Mouse (Mus musculus) cerebellum, adult 9-11 months (tissue): ENCODE measurements around the gene Actn1.

Source experiments
- DNase-seq: peaks from one replicate; pipeline ENCODE4 v3.0.0; 2022

Gene Actn1

GRCm38 (mm10) chr12:80224241-80224731 is 35.9 kb downstream of the Actn1 start:
- no peak for DNase-seq

DNA sequence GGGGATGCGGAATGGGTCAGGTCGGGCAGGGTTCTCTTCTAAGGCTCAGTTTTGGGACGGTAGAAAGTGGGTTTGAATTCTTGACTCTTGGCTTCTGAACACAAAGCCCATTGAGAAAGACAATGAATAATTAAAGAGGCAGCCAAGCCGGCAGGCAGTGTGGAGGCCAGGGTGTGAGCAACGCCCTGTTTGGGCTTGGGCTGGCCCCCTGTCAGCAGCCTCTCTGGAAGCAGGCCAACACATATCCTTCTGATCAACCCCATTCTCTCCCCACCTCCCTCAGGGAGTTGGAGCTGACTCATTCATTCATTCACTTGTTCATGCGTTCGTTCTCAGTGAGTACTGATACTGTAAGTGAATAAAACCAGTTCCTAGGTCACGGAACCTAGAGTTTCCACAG is 36.7 kb downstream of the Actn1 start:
- DNase-seq: no peak

DNA sequence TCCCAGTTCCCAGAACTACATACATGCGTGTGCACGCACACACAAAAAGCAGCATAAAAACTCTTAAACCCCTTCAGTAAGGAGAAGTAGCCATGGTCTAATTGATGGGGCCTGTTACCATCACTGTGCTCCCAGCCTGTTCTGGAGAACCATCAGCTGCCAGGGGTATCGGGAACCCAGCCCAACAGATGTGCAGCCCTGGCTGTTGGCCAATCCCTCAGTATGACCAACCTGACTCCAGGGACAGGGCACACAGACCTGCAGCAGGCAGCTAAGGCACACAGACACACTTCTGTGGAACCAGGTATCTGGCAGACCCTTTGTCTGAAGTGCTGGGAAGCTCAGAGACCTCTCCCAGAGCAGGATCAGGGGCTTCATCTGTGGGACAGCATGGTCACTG is 37.7 kb downstream of the Actn1 start:
- no peak for DNase-seq

DNA sequence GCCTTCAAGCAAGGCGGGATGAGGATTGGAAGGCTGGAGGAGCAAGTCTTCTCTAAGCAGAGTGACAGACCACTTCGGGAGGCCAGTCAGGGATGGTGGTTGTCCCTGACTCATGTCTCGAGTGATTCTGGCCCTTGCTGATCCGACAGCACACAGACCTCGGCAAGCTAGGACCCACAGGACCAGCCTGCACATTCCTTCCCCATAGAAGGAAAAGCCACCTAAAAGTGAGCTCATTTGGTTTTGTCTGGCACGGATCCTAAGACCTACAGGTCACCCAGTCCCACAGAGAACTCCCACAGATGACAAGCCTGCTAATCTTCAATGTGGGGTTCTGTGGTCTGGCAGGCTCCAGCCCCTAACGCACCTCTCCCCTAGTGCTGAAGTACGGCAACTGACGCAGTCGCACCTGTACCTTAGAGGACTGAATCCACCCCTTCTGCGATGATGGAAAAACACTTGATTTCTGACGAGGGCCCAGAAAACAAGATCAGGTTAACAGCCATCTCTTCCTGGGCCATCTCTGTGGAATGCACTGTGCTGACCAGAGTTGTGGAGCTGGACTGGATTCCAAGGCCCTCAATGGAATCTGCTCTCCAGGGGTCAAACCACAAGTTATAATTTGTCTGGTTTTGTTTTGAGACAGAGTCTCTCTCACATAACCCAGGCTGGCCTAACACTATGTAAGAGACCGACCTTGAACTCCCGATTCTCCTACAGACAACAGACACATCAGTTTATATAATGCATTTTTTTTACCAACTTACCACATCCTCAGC is 39.7 kb downstream of the Actn1 start:
- no peak for DNase-seq

DNA sequence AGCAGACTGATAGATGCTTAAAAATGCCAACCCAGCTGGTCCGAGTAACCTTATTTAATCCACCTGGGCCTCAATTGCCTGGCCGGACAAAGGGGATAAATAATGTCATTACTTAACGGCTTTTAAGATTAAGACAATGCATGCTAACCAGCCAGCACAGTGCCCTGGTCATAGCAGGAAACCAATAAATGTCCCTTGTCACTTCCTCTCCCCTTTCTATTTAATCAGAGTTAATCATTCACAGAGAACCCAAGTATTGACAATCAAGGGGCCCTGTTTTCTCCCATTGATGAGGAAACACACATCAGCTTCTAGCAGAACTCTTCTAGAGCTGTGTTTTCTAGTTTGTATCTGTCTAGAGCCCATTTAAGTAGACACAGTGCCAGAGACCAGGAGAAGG is 41.4 kb downstream of the Actn1 start:
- no peak for DNase-seq

DNA sequence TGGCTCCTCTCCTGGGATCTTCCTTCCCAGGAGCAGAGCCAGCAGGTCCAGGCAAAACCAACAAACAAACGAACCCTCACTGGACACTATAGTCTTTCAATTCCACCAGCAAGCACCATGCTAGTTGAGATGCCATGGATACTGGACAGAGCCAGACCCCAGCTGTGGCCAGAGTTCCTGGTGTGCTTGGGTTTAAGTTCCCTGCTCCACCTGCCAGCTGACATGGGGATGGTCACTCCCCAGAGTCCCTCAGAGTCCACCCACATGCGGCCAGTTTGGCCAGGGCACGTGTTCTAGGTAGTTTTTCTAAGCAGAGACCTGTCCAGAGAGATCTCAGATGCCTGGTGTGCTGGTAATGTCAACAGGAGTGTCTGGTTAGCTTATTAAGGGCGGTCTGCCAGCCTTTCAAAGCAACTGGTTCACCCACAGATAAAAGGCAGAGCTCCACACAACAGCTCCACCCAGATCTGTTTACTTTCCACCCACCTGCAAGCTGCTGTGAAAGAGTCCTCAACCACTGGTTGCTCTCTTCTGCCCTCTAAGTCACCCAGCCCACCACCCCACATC is 42.0 kb downstream of the Actn1 start:
- DNase-seq: no peak

GRCm38 (mm10) chr12:80217049-80217448 is 43.1 kb downstream of the Actn1 start:
- no peak for DNase-seq

DNA sequence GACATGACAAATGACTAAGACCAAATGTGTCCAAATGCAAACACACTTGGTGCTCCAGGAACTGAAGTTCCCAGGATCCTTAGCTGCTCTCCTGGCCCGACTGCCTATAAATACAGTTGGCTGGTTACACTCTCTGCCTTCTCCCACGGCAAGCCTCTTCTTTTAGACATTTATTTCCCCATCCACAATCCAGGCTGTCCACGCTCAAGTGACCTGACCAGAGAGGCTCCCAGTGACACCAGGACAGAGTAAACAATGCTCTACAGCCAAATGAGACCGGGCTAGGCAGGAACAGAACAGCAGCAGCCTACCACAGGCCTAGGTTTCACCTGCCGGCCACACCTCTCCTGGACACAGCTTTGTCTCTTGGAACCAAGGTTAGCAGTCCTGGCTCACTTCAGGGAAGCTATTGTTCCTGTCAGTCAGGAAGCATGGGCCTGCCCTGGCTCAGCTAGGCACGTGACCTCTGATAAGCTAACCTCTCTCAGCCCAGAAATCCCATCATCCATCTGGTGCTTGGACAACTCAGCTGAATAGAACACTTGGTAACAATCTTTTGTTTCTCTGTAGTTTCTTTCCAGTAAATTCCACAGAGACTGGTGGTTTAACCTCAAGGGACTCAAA is 43.8 kb downstream of the Actn1 start:
- no peak for DNase-seq

GRCm38 (mm10) chr12:80213810-80214209 is 46.4 kb downstream of the Actn1 start:
- no peak for DNase-seq

DNA sequence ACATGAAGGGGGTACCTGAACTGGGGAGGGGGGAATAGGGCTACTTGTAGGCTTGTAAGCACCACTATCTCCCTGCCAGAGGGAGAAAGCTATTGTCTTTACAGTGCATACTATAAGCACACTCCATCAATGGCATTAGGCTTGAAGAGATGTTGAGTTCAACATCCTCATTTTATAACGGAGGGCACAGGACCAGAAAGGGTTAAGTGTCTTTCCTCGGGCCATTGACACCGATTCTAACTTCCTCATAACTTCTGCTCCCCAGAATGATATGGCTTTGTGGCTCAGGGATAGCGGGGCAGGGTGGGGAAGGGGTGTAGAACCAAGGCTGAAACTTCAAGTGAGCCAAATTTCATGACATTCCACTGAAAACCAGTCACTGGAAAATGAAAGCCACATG is 46.9 kb downstream of the Actn1 start:
- no peak for DNase-seq

DNA sequence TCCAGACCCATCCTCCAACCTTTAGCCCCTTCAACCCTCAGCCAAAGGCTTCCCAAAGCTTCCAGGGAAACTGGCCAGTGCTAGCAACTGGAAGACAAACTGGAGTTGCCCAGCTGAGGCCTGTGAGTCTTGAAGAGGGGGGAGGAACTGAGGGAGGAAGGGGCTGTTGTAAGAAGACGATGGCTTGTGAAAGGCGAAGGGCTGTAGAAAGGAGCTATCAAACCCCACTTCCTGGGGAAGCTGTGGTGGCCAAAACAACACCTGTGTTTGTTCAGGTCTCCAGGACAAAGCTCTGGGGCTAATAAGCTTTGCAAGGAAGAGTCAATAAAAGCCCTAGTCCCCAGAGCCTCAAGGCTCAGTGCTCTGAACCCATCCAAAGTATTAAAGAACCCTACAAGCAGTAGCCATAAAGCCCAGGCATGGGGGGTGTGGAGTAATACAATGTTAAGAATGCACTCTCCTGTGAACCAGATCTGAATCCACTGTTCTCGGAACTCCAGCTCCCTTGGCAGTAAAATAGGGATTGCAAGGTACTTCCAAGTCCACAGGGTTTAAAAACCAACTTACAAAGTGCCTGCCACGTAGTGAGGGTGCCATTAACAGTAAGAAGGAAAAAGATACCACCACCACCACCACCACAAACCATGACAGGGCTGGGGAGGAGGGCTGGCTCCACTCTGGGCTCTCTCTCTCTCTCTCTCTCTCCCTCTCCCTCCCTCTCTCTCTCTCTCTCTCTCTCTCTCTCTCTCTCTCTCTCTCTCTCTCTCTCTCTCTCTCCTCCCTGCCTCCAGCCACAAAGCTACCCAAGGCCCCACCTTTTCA is 49.2 kb downstream of the Actn1 start:
- DNase-seq: no peak

- DNase-seq: no peak
Observed at GRCm38 (mm10) chr12:80209914-80210313, 50.3 kb downstream of the Actn1 start.

GRCm38 (mm10) chr12:80208126-80208820 is 51.9 kb downstream of the Actn1 start:
- DNase-seq: no peak

DNA sequence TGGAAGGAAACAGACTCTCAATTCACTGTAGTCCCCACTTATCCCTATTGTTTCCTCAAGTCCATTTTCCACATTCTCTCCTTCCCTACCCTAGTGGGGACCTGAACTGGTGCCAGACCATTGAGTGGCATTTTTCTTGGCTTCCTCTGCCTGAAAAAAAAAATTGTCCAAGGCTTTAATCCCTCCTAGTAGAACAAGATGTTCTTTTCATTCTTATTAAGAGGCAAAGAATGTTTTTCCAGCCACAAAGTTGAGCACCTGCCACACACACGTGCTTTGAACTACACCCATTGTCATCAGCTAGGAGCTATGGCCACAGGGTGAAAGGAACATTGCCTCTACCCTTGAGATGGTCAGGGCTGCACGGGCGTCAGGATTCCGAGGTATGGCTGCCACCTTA is 56.9 kb downstream of the Actn1 start:
- DNase-seq: no peak

- DNase-seq: no peak
Observed at GRCm38 (mm10) chr12:80199738-80200137, 60.4 kb downstream of the Actn1 start.

DNA sequence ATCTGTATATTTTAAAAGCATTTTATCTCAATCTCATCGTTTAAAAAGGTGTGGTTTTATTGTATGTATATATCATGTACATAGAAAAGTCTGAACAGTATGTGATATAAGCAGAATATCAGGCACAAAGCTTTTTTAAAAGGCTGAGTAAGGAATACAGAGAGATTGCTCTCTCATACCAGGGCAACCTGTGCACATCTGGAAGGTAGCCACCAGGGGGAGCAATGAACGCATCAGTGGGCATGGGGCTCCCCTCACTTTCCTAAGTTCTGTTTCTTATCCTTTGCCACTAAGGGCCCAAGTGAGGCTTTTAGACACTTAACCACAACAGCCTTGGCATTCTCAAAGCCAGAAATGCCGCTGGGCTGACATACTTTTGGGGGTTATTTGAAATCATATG is 61.7 kb downstream of the Actn1 start:
- DNase-seq: no peak

GRCm38 (mm10) chr12:80197343-80197742 is 62.8 kb downstream of the Actn1 start:
- DNase-seq: peak; percentile 21

- DNase-seq: no peak
Observed at GRCm38 (mm10) chr12:80191806-80192205, 68.4 kb downstream of the Actn1 start.

GRCm38 (mm10) chr12:80191371-80191770 is 68.8 kb downstream of the Actn1 start:
- no peak for DNase-seq

DNA sequence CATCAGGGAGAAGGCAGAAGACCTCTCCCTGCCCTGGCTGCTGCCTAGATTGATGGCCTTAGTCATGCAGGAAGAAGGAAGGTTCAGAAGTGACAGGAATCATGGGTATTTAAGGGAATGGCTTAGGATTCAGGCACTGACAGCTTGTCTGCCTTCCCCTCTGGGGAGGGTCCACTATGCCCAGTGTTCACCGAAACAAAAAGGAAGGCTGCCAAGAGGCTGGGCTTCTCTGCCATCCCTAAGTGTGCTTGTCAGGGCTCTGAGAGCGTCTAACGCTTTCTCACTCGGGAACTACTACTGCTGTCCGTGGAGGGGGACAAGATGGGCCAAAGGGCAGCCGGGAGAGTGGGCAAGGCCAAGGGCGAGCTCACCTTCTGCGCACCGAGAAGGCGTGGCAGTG is 69.3 kb downstream of the Actn1 start:
- DNase-seq: no peak

DNA sequence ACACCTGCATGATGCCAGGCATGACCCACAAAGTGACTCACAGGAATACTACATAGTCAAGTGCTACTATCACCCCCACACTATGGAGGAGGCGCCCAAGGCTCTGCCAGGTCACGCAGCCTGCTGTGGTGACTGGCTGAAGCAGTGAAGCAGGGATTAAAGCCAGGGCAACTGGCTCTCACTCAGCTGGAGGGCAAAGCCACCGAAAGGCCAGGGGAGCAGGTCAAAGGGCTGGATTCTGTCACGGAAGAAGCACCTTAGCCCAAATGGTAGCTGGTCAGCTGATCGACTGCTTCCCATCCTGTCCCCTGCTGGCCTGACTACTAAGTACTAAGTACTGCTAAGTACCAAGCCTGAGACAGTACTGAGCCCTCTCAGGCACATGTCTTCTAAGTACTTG is 76.1 kb downstream of the Actn1 start:
- DNase-seq: no peak

DNA sequence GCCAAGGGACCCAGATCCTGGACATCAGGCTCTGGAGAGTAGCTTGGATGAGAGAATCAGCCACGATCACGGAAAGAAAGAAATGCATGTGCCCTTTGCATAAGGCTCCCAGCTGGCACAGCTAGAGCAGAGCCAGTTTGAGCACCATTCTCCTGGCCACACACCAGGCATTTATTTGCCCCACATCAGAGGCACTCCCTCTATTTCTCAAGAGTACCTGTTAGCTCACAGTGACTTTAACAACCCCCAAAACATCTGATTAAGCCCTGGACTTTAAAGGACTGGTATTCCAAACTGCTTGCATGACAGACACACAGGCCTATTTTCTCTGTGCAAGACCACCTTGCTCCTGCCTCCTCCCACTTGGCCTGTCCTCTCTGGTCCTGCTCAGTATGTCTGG is 78.3 kb downstream of the Actn1 start:
- DNase-seq: no peak

DNA sequence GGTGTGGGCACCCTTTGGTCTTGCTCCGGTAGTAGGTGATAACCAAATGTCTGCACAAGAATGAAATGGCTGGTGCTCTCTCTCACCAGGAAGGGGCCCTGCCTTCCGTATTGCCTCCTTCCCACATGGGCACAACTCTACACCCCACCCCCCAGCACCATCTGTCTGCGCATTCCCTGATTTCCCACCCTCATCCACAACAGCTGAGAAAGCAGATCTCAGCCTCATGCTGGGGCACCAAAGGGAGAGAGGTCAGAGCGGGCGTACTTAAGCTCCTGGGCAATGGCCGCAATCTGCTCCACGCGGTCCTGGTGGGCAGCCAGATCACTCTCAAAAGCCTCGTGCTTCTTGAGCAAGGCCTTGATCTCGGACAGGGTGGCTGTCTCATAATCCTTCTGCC is 82.1 kb downstream of the Actn1 start:
- no peak for DNase-seq
